Mouse (Mus musculus) thymus, postnatal 25 days (tissue): ENCODE measurements around the gene Jmjd1c.

Experiments
- DNase-seq: peaks from one replicate; pipeline ENCODE4 v3.0.0; 2022

Jmjd1c gene

GRCm38 (mm10) chr10:67253115-67253514 is 157.2 kb downstream of the Jmjd1c start:
- no peak for DNase-seq

- DNase-seq: peak; percentile 28
Observed at GRCm38 (mm10) chr10:67264852-67265251, 168.9 kb downstream of the Jmjd1c start.

- DNase-seq: no peak
Observed at GRCm38 (mm10) chr10:67275916-67276315, 180.0 kb downstream of the Jmjd1c start.

- DNase-seq: no peak
Observed at GRCm38 (mm10) chr10:67281852-67282251, 185.9 kb downstream of the Jmjd1c start.

- DNase-seq: no peak
Observed at GRCm38 (mm10) chr10:67282531-67282930, 186.6 kb downstream of the Jmjd1c start.

- no peak for DNase-seq
Observed at GRCm38 (mm10) chr10:67283516-67283915, 187.6 kb downstream of the Jmjd1c start.

- no peak for DNase-seq
Observed at GRCm38 (mm10) chr10:67284311-67284710, 188.4 kb downstream of the Jmjd1c start.

- DNase-seq: no peak
Observed at GRCm38 (mm10) chr10:67284761-67285175, 188.8 kb downstream of the Jmjd1c start.

- DNase-seq: peak; percentile 85
Observed at GRCm38 (mm10) chr10:67285176-67285814, 189.4 kb downstream of the Jmjd1c start, which contains the start of gene Nrbf2. TSS of gene Nrbf2 (minus strand) at chr10:67285305.

GRCm38 (mm10) chr10:67287877-67288276 is 192.0 kb downstream of the Jmjd1c start:
- no peak for DNase-seq

GRCm38 (mm10) chr10:67290622-67291021 is 194.7 kb downstream of the Jmjd1c start:
- DNase-seq: no peak

GRCm38 (mm10) chr10:67291087-67291486 is 195.2 kb downstream of the Jmjd1c start:
- no peak for DNase-seq

GRCm38 (mm10) chr10:67295331-67295730 is 199.4 kb downstream of the Jmjd1c start:
- DNase-seq: no peak

- no peak for DNase-seq
Observed at GRCm38 (mm10) chr10:67295938-67296466, 200.1 kb downstream of the Jmjd1c start.

- DNase-seq: no peak
Observed at GRCm38 (mm10) chr10:67296482-67297152, 200.7 kb downstream of the Jmjd1c start.

- DNase-seq: no peak
Observed at GRCm38 (mm10) chr10:67297175-67297855, 201.4 kb downstream of the Jmjd1c start.

GRCm38 (mm10) chr10:67298856-67299255 is 202.9 kb downstream of the Jmjd1c start:
- no peak for DNase-seq

GRCm38 (mm10) chr10:67299285-67299684 is 203.4 kb downstream of the Jmjd1c start:
- DNase-seq: no peak

- no peak for DNase-seq
Observed at GRCm38 (mm10) chr10:67301046-67301445, 205.1 kb downstream of the Jmjd1c start.

- no peak for DNase-seq
Observed at GRCm38 (mm10) chr10:67302340-67302739, 206.4 kb downstream of the Jmjd1c start.
